8 mouse cellular contexts compared by ENCODE assay signal in the genomic region with DNA sequence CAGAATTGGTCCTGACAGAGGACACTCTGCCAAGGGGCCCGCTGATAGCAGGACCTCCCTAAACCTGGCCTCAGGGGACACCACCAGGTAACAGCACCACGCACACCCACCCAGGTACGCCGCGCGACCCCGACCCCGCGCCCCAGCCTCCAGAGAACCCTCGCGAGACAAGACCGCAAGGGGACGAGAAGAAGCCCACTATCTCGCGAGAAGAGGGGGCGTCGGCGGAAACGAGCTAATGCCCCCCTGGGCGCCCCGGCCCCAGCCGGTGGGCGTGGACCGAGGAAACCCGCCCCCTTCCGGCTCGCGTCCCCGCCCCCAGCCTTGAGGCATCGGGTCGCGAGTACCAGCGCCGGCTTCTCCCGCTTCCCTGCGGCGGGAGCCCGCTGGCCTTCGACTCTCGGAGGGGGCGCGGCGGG. TPM values are rescaled to one million over a fixed set of nuclear protein-coding genes. Genes with fewer than 3 reads are reported as not detected.
DNase-seq lines count a peak whose midpoint lies in the region; ATAC-seq lines count a peak whose summit lies in the region.

Casc4 (plus strand) TSS at position 339 of the 419 bp plus-strand sequence.

- intact Hi-C loops in gastrocnemius, postnatal 14 days (cut with DNase I; ENCODE audit: low total_unique reads) = no loop called here
- intact Hi-C loops in left cerebral cortex, postnatal 10 days (cut with DNase I) = no loop called here

- ATAC-seq in common myeloid progenitor, adult 5-6 weeks (replicated peaks; ENCODE audit: low read depth, poor library complexity, severe bottlenecking) = peak; percentile 82
- peak; percentile 76 for ATAC-seq in inflammation-experienced regulatory T-cells, adult 6 months
- peak; percentile 76 for ATAC-seq in megakaryocyte-erythroid progenitor cell, adult 5-6 weeks (replicated peaks; ENCODE audit: low FRiP score, low TSS enrichment, poor library complexity, severe bottlenecking)

- DNase-seq in ZHBTc4 (ENCODE audit: low read depth, low spot score) = peak; percentile 98
- DNase-seq in gastrocnemius, postnatal 14 days = peak; percentile 91
- peak; percentile 93 to 97 for DNase-seq in left cerebral cortex, postnatal 10 days (ENCODE audit: extremely low spot score in 1 of 2, low spot score in 2 of 2)
- DNase-seq in right cerebral cortex, postnatal 25 days = peak; percentile 88
- DNase-seq in urinary bladder, postnatal 36 days (ENCODE audit: low spot score in 2 of 2) = peak; percentile 67 to 76

RNA-seq across cellular contexts. Expression of gene Casc4, which starts in this region (rescaled TPM):
- total RNA-seq in common myeloid progenitor, adult 5-6 weeks (2017) = 28.7 and 37.5 TPM in 2 replicates
- total RNA-seq in gastrocnemius, postnatal 14 days (2021) = 10 to 100 TPM; 16.9 to 22.4 TPM
- polyA plus RNA-seq in inflammation-experienced regulatory T-cells, adult 6 months (2017; shearing (Covaris generic)) = 1 to 10 TPM; 1.2 to 3.5 (median 3.4) TPM
- 100 to 1,000 TPM; 136 to 141 TPM for total RNA-seq in left cerebral cortex, postnatal 10 days (2021)
- 25.3 and 26.6 TPM in 2 replicates for total RNA-seq in megakaryocyte-erythroid progenitor cell, adult 5-6 weeks (2014; fragmentation: Nextera tagmentation)
- 37.0 and 42.2 TPM in 2 replicates for total RNA-seq in megakaryocyte-erythroid progenitor cell, adult 5-6 weeks (2017)

Comparison
In these comparisons a context has a peak if more than half of its experiments do, and no peak if none do; other contexts are left out.
1. Peak in every context shown above with its lines: DNase-seq and ATAC-seq.